Mouse (Mus musculus) kidney, adult 18-20 months (tissue): Measurements from ENCODE around the gene Tmem127.
"Not testable (repeated sequence)": the region's sequence is repeated elsewhere in the genome, so short reads cannot be mapped to it uniquely, and the experiment has no call there.

Experiments used
- DNase-seq: peaks from one replicate; pipeline ENCODE4 v3.0.0; 2021

Gene Tmem127

GRCm38 (mm10) chr2:127269491-127270299 is 22.0 kb downstream of the Tmem127 start, which contains the start of gene Stard7:
TSS of gene Stard7 (plus strand) at chr2:127270218.
- DNase-seq: peak; percentile 96

- peak; percentile 89 for DNase-seq
Observed at GRCm38 (mm10) chr2:127270300-127271041, 22.8 kb downstream of the Tmem127 start.

- no peak for DNase-seq
Observed at GRCm38 (mm10) chr2:127271042-127271515, 23.4 kb downstream of the Tmem127 start.

GRCm38 (mm10) chr2:127272049-127272448 is 24.3 kb downstream of the Tmem127 start:
- DNase-seq: not testable (repeated sequence)

GRCm38 (mm10) chr2:127272806-127273205 is 25.1 kb downstream of the Tmem127 start:
- DNase-seq: no peak

- DNase-seq: no peak
Observed at GRCm38 (mm10) chr2:127274590-127274989, 26.9 kb downstream of the Tmem127 start.

- no peak for DNase-seq
Observed at GRCm38 (mm10) chr2:127275551-127276320, 28.0 kb downstream of the Tmem127 start.

GRCm38 (mm10) chr2:127278162-127278561 is 30.5 kb downstream of the Tmem127 start:
- DNase-seq: no peak

- DNase-seq: no peak
Observed at GRCm38 (mm10) chr2:127292250-127292649, 44.5 kb downstream of the Tmem127 start.

GRCm38 (mm10) chr2:127297001-127297805 is 49.5 kb downstream of the Tmem127 start:
- DNase-seq: no peak

- DNase-seq: no peak
Observed at GRCm38 (mm10) chr2:127298056-127298455, 50.3 kb downstream of the Tmem127 start.

GRCm38 (mm10) chr2:127300701-127301100 is 53.0 kb downstream of the Tmem127 start:
- no peak for DNase-seq

GRCm38 (mm10) chr2:127301883-127302282 is 54.2 kb downstream of the Tmem127 start:
- DNase-seq: no peak

- not testable (repeated sequence) for DNase-seq
Observed at GRCm38 (mm10) chr2:127304192-127304591, 56.5 kb downstream of the Tmem127 start.

- DNase-seq: no peak
Observed at GRCm38 (mm10) chr2:127304609-127305210, 57.0 kb downstream of the Tmem127 start.

GRCm38 (mm10) chr2:127306123-127306522 is 58.4 kb downstream of the Tmem127 start:
- no peak for DNase-seq

- no peak for DNase-seq
Observed at GRCm38 (mm10) chr2:127307179-127307578, 59.5 kb downstream of the Tmem127 start.

GRCm38 (mm10) chr2:127308660-127309059 is 61.0 kb downstream of the Tmem127 start:
- DNase-seq: no peak

GRCm38 (mm10) chr2:127310246-127310645 is 62.5 kb downstream of the Tmem127 start:
- DNase-seq: no peak

- DNase-seq: no peak
Observed at GRCm38 (mm10) chr2:127310685-127311084, 63.0 kb downstream of the Tmem127 start.
